Mouse (Mus musculus) heart, embryonic 16.5 days (tissue): ENCODE measurements around the gene Wdr59. TPM values are rescaled to one million over a fixed set of nuclear protein-coding genes. Genes with fewer than 3 reads are reported as not detected.

Experiments used
- ATAC-seq: fragments of 200-750 bp; cut with Nextera tagmentation; replicated peaks from 2 replicates; pipeline ENCODE4 v1.8.0; 2017; ENCODE audit warnings: moderate number of reproducible peaks; ENCODE audit not compliant: insufficient read depth, low FRiP score; ENCODE audit errors: extremely low read depth
- H3K27ac ChIP-seq: fragments of 300-500 bp; sonication (generic); 2 replicates; pipeline ENCODE4 v1.5.1; 2014; ENCODE audit warnings: mild to moderate bottlenecking, low read length, control low read depth, moderate library complexity
- H3K27me3 ChIP-seq: fragments of 300-500 bp; sonication (generic); 2 replicates; pipeline ENCODE4 v1.6.1; 2014; ENCODE audit warnings: low read length, mixed read lengths; ENCODE audit not compliant: control insufficient read depth, insufficient read depth
- H3K36me3 ChIP-seq: fragments of 300-500 bp; sonication (generic); 2 replicates; pipeline ENCODE4 v1.6.1; 2014; ENCODE audit not compliant: control insufficient read depth, insufficient read depth
- H3K4me1 ChIP-seq: fragments of 300-500 bp; sonication (generic); 2 replicates; pipeline ENCODE4 v1.6.1; 2014; ENCODE audit warnings: low read length, mixed read lengths; ENCODE audit not compliant: control insufficient read depth, insufficient read depth
- H3K4me2 ChIP-seq: fragments of 300-500 bp; sonication (generic); 2 replicates; pipeline ENCODE4 v1.6.1; 2014; ENCODE audit warnings: low read depth, mild to moderate bottlenecking, control low read depth, low read length
- H3K4me3 ChIP-seq: fragments of 300-500 bp; sonication (generic); 2 replicates; pipeline ENCODE4 v1.5.1; 2014; ENCODE audit warnings: mild to moderate bottlenecking, control low read depth, low read length
- H3K9ac ChIP-seq: fragments of 300-500 bp; sonication (generic); 2 replicates; pipeline ENCODE4 v1.6.1; 2014; ENCODE audit warnings: low read length, control low read depth
- H3K9me3 ChIP-seq: fragments of 300-500 bp; sonication (generic); replicated peaks from 2 replicates; pipeline ENCODE4 v1.6.1; 2016; ENCODE audit warnings: low read length; ENCODE audit not compliant: control insufficient read depth
- WGBS: fragments of 180-500 bp; shearing (Covaris S2); extraction: QIAGEN DNeasy Blood & Tissue Kit; methylation state at CpG from one replicate; pipeline ENCODE4 v1.1.7; 2014; 5-methylcytosine and 5-hydroxymethylcytosine counted together
- polyA plus RNA-seq: library from polyadenylated mRNA; unstranded; fragments of >200 nt; fragmentation: Nextera tagmentation; extraction: Ambion mirVana; gene quantifications from 2 replicates; pipeline ENCODE4 v1.2.1, GENCODE M21; 2015

Wdr59 gene
- polyA plus RNA-seq, 1 experiment from 2014 or later: 4.2 TPM

- no peaks in the 10 kb centered on the region for H3K9me3 ChIP-seq
- H3K4me2 ChIP-seq: no peak overlapping the region
- no peak overlapping the region for H3K4me3 ChIP-seq
- H3K36me3 ChIP-seq: no peaks in the 10 kb centered on the region
- H3K4me1 ChIP-seq: peaks cover 22% of the 10 kb centered on the region
- H3K9ac ChIP-seq: no peak overlapping the region
- ATAC-seq: no peak
- H3K27ac ChIP-seq: no peak overlapping the region
- no peaks in the 10 kb centered on the region for H3K27me3 ChIP-seq
- 71% methylated on average over 8 of the region's 8 CpGs for WGBS
Observed at GRCm38 (mm10) chr8:111545406-111546156, 23.7 kb upstream of the Wdr59 start.

- no peak overlapping the region for H3K9ac ChIP-seq
- peaks cover 33% of the 10 kb centered on the region for H3K4me1 ChIP-seq
- no peaks in the 10 kb centered on the region for H3K9me3 ChIP-seq
- WGBS: 69% methylated on average over 9 of the region's 9 CpGs
- no peak overlapping the region for H3K4me3 ChIP-seq
- no peaks in the 10 kb centered on the region for H3K36me3 ChIP-seq
- no peak overlapping the region for H3K4me2 ChIP-seq
- peak; percentile 53; the same call in 1 of the 2 replicates for ATAC-seq
- peak overlapping the region; percentile 54 for H3K27ac ChIP-seq
- no peaks in the 10 kb centered on the region for H3K27me3 ChIP-seq
Observed at GRCm38 (mm10) chr8:111543712-111544380, 22.0 kb upstream of the Wdr59 start.

GRCm38 (mm10) chr8:111539422-111540076 is 17.7 kb upstream of the Wdr59 start:
- no peaks in the 10 kb centered on the region for H3K9me3 ChIP-seq
- H3K9ac ChIP-seq: peak overlapping the region; percentile 36
- peak overlapping the region; percentile 72 for H3K4me2 ChIP-seq
- H3K4me3 ChIP-seq: peak overlapping the region; percentile 17; the same call in 1 of the 2 replicates
- ATAC-seq: no peak
- no peaks in the 10 kb centered on the region for H3K36me3 ChIP-seq
- peak overlapping the region; percentile 56 for H3K27ac ChIP-seq
- H3K4me1 ChIP-seq: peaks cover 44% of the 10 kb centered on the region
- WGBS: 38% methylated on average over 10 of the region's 10 CpGs
- no peaks in the 10 kb centered on the region for H3K27me3 ChIP-seq

- H3K27ac ChIP-seq: peak overlapping the region; percentile 91
- peaks cover 37% of the 10 kb centered on the region for H3K4me1 ChIP-seq
- H3K4me3 ChIP-seq: peak overlapping the region; percentile 98
- no peak for ATAC-seq
- 14% methylated on average over 2 of the region's 2 CpGs for WGBS
- peak overlapping the region; percentile 72 for H3K4me2 ChIP-seq
- no peaks in the 10 kb centered on the region for H3K27me3 ChIP-seq
- H3K9me3 ChIP-seq: no peaks in the 10 kb centered on the region
- H3K9ac ChIP-seq: peak overlapping the region; percentile 91
- no peaks in the 10 kb centered on the region for H3K36me3 ChIP-seq
Observed at GRCm38 (mm10) chr8:111538194-111538593, 16.3 kb upstream of the Wdr59 start.

GRCm38 (mm10) chr8:111537765-111538158 is 15.9 kb upstream of the Wdr59 start:
- no peaks in the 10 kb centered on the region for H3K9me3 ChIP-seq
- WGBS: 9% methylated on average over 8 of the region's 8 CpGs
- peaks cover 34% of the 10 kb centered on the region for H3K4me1 ChIP-seq
- peak overlapping the region; percentile 72 for H3K4me2 ChIP-seq
- H3K9ac ChIP-seq: peak overlapping the region; percentile 91
- H3K27ac ChIP-seq: peak overlapping the region; percentile 91
- H3K36me3 ChIP-seq: no peaks in the 10 kb centered on the region
- H3K27me3 ChIP-seq: no peaks in the 10 kb centered on the region
- ATAC-seq: no peak
- peak overlapping the region; percentile 98 for H3K4me3 ChIP-seq

GRCm38 (mm10) chr8:111536978-111537764 is 15.3 kb upstream of the Wdr59 start:
- Histone ChIP-seq H3K4me3 (peak overlapping the region; percentile 98), H3K27ac (peak overlapping the region; percentile 91), H3K4me1 (peaks cover 34% of the 10 kb centered on the region), H3K27me3 (no peaks in the 10 kb centered on the region), H3K36me3 (no peaks in the 10 kb centered on the region), H3K4me2 (peak overlapping the region; percentile 72), H3K9me3 (no peaks in the 10 kb centered on the region), H3K9ac (peak overlapping the region; percentile 91)
- ATAC-seq: peak; percentile 11
- WGBS: under 1% methylated on average over 62 of the region's 64 CpGs

- ATAC-seq: peak; percentile 90
- Histone ChIP-seq H3K4me3 (peak within 1 kb of the TSS; percentile 98), H3K9me3 (no peaks in the 10 kb centered on the region), H3K4me1 (peaks cover 34% of the 10 kb centered on the region), H3K9ac (peak within 1 kb of the TSS; percentile 91), H3K4me2 (peak within 1 kb of the TSS; percentile 72), H3K27ac (peak within 1 kb of the TSS; percentile 91), H3K27me3 (no peaks in the 10 kb centered on the region), H3K36me3 (no peaks in the 10 kb centered on the region)
- WGBS: 0% methylated on average over 53 of the region's 100 CpGs
Observed at GRCm38 (mm10) chr8:111536031-111536977, 14.4 kb upstream of the Wdr59 start, which contains the start of gene Znrf1. Gene Znrf1, plus strand, starts transcription at chr8:111536097.

GRCm38 (mm10) chr8:111535491-111535890 is 13.6 kb upstream of the Wdr59 start:
- Histone ChIP-seq H3K4me2 (peak overlapping the region; percentile 72), H3K27ac (no peak overlapping the region), H3K4me1 (peaks cover 26% of the 10 kb centered on the region), H3K27me3 (no peaks in the 10 kb centered on the region), H3K9me3 (no peaks in the 10 kb centered on the region), H3K4me3 (peak overlapping the region; percentile 98), H3K9ac (no peak overlapping the region; the same call in 1 of the 2 replicates), H3K36me3 (no peaks in the 10 kb centered on the region)
- 33% methylated on average over 5 of the region's 5 CpGs for WGBS
- ATAC-seq: no peak
